ENCODE assay signal across 18 mouse cellular contexts in genomic region chr9:116267411-116267810, GRCm38 (mm10).
A peak's percentile ranks its signal among the peaks of the same experiment; 100 is the strongest.
DNase-seq lines count a peak whose midpoint lies in the region; TF ChIP-seq lines count a peak whose summit lies in the region.
"Had no signal": no experiment of that assay in that cellular context is flagged by ENCODE, and none has a peak within 500 bp of the region (broad histone marks: within the 10 kb centered on the region; RNA-seq: fewer than 3 reads in every experiment).

No protein-coding gene starts in this region.

- H3K27me3 ChIP-seq in heart, adult 2 months (ENCODE audit: control insufficient read depth, insufficient read depth, low read length), result no peaks in the 10 kb centered on the region
- H3K27me3 ChIP-seq: CH12.LX; embryonic facial prominence, embryonic 12.5 days; forebrain, embryonic 15.5 days; hindbrain, embryonic 13.5 days; intestine, embryonic 15.5 days had no signal

- intact Hi-C loops in heart, adult 2 months (cut with DNase I), result no loop called here

- no peaks in the 10 kb centered on the region for H3K36me3 ChIP-seq in heart, adult 2 months (ENCODE audit: control insufficient read depth, insufficient read depth, low read length)
- H3K36me3 ChIP-seq: embryonic facial prominence, embryonic 12.5 days; forebrain, embryonic 15.5 days; hindbrain, embryonic 13.5 days; intestine, embryonic 15.5 days had no signal

- DNase-seq in gastrocnemius, adult 18-20 months (ENCODE audit: low spot score), result peak; percentile 38
- no peak for DNase-seq in gastrocnemius, adult 8-10 months (ENCODE audit: low spot score in 2 of 2)
- peak; percentile 33 to 38 for DNase-seq in heart, adult 9 months (ENCODE audit: low spot score in 2 of 2)
- no peak for DNase-seq in heart, adult 2 months
- DNase-seq in Muller cell, postnatal 12 days (ENCODE audit: inconsistent ontology term), result peak; percentile 68
- DNase-seq in skeletal muscle tissue, adult 2 months (ENCODE audit: low read depth, low spot score), result peak; percentile 68
- no peak for DNase-seq in testis, postnatal 14 days (ENCODE audit: low spot score)
- DNase-seq: adrenal gland, adult 8-10 months; cerebellum, adult 11-12 months; cerebellum, adult 9-10 months; cerebellum, postnatal 25 days; gastrocnemius, postnatal 25 days; heart, postnatal 10 days had no signal

- TF ChIP-seq POLR2A in heart, adult 2 months (IDR thresholded peaks at IDR 0.05; ENCODE audit: insufficient read depth, low read depth, low read length), result no peak

- H3K79me2 ChIP-seq in heart, adult 2 months (replicated peaks; ENCODE audit: control insufficient read depth, insufficient read depth, low read length), result no peaks in the 10 kb centered on the region

- no peak overlapping the region for H3K27ac ChIP-seq in heart, adult 2 months
- H3K27ac ChIP-seq: embryonic facial prominence, embryonic 12.5 days; forebrain, embryonic 15.5 days; hindbrain, embryonic 13.5 days; intestine, embryonic 15.5 days had no signal

- WGBS in heart, adult 2 months, result 73% methylated on average over 4 of the region's 4 CpGs

- no peak overlapping the region for H3K4me3 ChIP-seq in heart, adult 2 months
- H3K4me3 ChIP-seq: embryonic facial prominence, embryonic 12.5 days; forebrain, embryonic 15.5 days; hindbrain, embryonic 13.5 days; intestine, embryonic 15.5 days had no signal

- H3K4me1 ChIP-seq in heart, adult 2 months (ENCODE audit: control insufficient read depth, insufficient read depth, low read length), result peaks cover 1% of the 10 kb centered on the region; the same call in 1 of the 2 replicates
- H3K4me1 ChIP-seq: embryonic facial prominence, embryonic 12.5 days; forebrain, embryonic 15.5 days; hindbrain, embryonic 13.5 days; intestine, embryonic 15.5 days had no signal

- no peak for TF ChIP-seq EP300 in heart, adult 2 months (IDR thresholded peaks at IDR 0.05; ENCODE audit: insufficient read depth, low read depth, low read length)

- TF ChIP-seq CTCF in heart, adult 2 months (IDR thresholded peaks at IDR 0.05), result no peak

- H3K9ac ChIP-seq in heart, adult 2 months (ENCODE audit: low read depth, low read length), result no peak overlapping the region
- H3K9ac ChIP-seq: embryonic facial prominence, embryonic 12.5 days; forebrain, embryonic 15.5 days; hindbrain, embryonic 13.5 days; intestine, embryonic 15.5 days had no signal

Comparison
In these comparisons a context has a peak if more than half of its experiments do, and no peak if none do; other contexts are left out.
1. DNase-seq: peak in gastrocnemius, adult 18-20 months (single experiment), heart, adult 9 months (2 of 2), Muller cell, postnatal 12 days (single experiment) and skeletal muscle tissue, adult 2 months (single experiment); none in gastrocnemius, adult 8-10 months (0 of 2), heart, adult 2 months (0 of 2) and testis, postnatal 14 days (single experiment).